Mouse (Mus musculus) forebrain, embryonic 16.5 days (tissue): Measurements from ENCODE around the gene Ptgs2. TPM values are rescaled to one million over a fixed set of nuclear protein-coding genes. Genes with fewer than 3 reads are reported as not detected.

Experiments used
- ATAC-seq: fragments of 200-750 bp; cut with Nextera tagmentation; 2 replicates; pipeline ENCODE4 v1.8.0; 2017; ENCODE audit warnings: mild to moderate bottlenecking, moderate library complexity
- H3K27ac ChIP-seq: fragments of 300-500 bp; sonication (generic); 2 replicates; pipeline ENCODE4 v1.5.1; 2014; ENCODE audit warnings: low read length, control low read depth
- H3K27me3 ChIP-seq: fragments of 300-500 bp; sonication (generic); replicated peaks from 2 replicates; pipeline ENCODE4 v1.6.1; 2014; ENCODE audit warnings: low read length; ENCODE audit not compliant: control insufficient read depth, insufficient read depth
- H3K36me3 ChIP-seq: fragments of 300-500 bp; sonication (generic); 2 replicates; pipeline ENCODE4 v1.6.1; 2014; ENCODE audit not compliant: control insufficient read depth, insufficient read depth
- H3K4me1 ChIP-seq: fragments of 300-500 bp; sonication (generic); replicated peaks from 2 replicates; pipeline ENCODE4 v1.6.1; 2014; ENCODE audit warnings: low read length; ENCODE audit not compliant: control insufficient read depth, insufficient read depth
- H3K4me2 ChIP-seq: fragments of 300-500 bp; sonication (generic); 2 replicates; pipeline ENCODE4 v1.6.1; 2014; ENCODE audit warnings: mild to moderate bottlenecking, low read length, control low read depth
- H3K4me3 ChIP-seq: fragments of 300-500 bp; sonication (generic); replicated peaks from 2 replicates; pipeline ENCODE4 v1.5.1; 2014; ENCODE audit warnings: mild to moderate bottlenecking, low read length, control low read depth
- H3K9ac ChIP-seq: fragments of 300-500 bp; sonication (generic); replicated peaks from 2 replicates; pipeline ENCODE4 v1.6.1; 2014; ENCODE audit warnings: low read depth, low read length, control low read depth
- H3K9me3 ChIP-seq: fragments of 300-500 bp; sonication (generic); 2 replicates; pipeline ENCODE4 v1.6.1; 2016; ENCODE audit warnings: low read length; ENCODE audit not compliant: control insufficient read depth
- WGBS: fragments of 180-500 bp; shearing (Covaris S2); extraction: QIAGEN DNeasy Blood & Tissue Kit; methylation state at CpG from one replicate; pipeline ENCODE4 v1.1.7; 2014; 5-methylcytosine and 5-hydroxymethylcytosine counted together
- polyA plus RNA-seq: library from polyadenylated mRNA; unstranded; fragments of >200 nt; fragmentation: Nextera tagmentation; extraction: Ambion mirVana; gene quantifications from 2 replicates; pipeline ENCODE4 v1.2.1, GENCODE M21; 2015

Gene Ptgs2
- not detected in 2 replicates for polyA plus RNA-seq

DNA sequence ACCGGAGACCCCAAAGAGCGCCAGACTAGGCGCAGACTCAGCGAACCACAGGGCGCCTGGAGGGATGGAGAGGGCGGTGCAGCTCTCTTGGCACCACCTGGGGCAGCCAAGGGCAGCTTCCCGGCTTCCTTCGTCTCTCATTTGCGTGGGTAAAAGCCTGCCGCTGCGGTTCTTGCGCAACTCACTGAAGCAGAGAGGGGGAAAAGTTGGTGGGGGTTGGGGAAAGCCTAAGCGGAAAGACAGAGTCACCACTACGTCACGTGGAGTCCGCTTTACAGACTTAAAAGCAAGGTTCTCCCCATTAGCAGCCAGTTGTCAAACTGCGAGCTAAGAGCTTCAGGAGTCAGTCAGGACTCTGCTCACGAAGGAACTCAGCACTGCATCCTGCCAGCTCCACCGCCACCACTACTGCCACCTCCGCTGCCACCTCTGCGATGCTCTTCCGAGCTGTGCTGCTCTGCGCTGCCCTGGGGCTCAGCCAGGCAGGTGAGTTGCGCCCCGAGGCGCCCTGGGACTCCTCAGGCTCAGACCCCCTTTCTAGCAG is at the start of gene Ptgs2:
Ptgs2 (plus strand) TSS at position 242 of the 544 bp plus-strand sequence.
- Histone ChIP-seq H3K4me2 (peak within 1 kb of the TSS; percentile 96), H3K36me3 (no peaks in the 10 kb centered on the region), H3K27me3 (no peaks in the 10 kb centered on the region), H3K27ac (no peak within 1 kb of the TSS), H3K9ac (peak within 1 kb of the TSS; percentile 54), H3K4me1 (peaks cover 10% of the 10 kb centered on the region), H3K9me3 (no peaks in the 10 kb centered on the region), H3K4me3 (peak within 1 kb of the TSS; percentile 50)
- WGBS = 0% methylated on average over 26 of the region's 26 CpGs
- peak; percentile 92 for ATAC-seq

DNA sequence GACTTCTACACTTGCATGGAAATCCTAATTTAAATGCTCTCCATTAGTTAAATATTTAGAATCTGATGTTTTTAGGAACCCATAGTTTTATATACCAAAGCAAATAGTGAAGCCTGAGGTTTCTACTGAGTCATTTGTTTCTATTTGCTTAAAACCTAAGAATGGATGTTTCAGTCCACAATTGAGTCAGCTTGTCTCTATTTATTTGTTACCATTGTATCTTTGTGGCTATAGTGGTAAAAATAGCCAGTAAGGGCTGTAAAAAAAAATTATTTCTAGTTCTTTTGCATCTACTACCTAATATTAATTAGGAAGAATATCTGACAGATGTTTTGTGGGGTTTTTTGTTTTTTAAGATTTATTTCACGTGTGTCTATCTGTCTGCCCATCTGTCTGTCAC is 49.6 kb upstream of the Ptgs2 start:
- H3K27me3 ChIP-seq = no peaks in the 10 kb centered on the region
- no peak overlapping the region for H3K4me3 ChIP-seq
- H3K27ac ChIP-seq = no peak overlapping the region
- WGBS = 92% methylated on average over 1 of the region's 1 CpGs
- no peak overlapping the region for H3K4me2 ChIP-seq
- no peaks in the 10 kb centered on the region for H3K4me1 ChIP-seq
- H3K9me3 ChIP-seq = no peaks in the 10 kb centered on the region
- no peak for ATAC-seq
- H3K9ac ChIP-seq = no peak overlapping the region
- no peaks in the 10 kb centered on the region for H3K36me3 ChIP-seq

DNA sequence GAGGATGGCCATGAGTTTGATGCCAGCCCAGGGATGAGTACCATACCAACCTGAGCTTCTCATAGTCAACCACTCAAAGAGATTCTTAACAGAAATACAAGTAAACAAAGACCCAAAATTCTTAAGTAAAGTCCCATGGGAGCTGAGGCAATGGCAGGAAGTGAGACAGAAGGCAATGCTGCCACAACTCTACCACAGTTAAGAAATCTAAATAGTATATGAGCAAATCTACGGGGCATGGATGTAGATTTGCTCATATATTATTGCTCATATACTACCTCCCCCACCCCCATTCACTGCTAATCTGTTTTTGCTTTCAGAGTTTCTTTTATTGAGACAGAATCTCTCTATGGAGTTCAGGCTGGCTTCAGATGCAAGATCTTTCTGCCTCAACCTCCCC is 34.1 kb upstream of the Ptgs2 start:
- ATAC-seq = no peak
- Histone ChIP-seq H3K4me2 (no peak overlapping the region), H3K9ac (no peak overlapping the region), H3K36me3 (no peaks in the 10 kb centered on the region), H3K9me3 (no peaks in the 10 kb centered on the region), H3K4me3 (no peak overlapping the region), H3K27ac (no peak overlapping the region), H3K27me3 (no peaks in the 10 kb centered on the region), H3K4me1 (no peaks in the 10 kb centered on the region)
- WGBS = 96% methylated on average over 1 of the region's 1 CpGs

DNA sequence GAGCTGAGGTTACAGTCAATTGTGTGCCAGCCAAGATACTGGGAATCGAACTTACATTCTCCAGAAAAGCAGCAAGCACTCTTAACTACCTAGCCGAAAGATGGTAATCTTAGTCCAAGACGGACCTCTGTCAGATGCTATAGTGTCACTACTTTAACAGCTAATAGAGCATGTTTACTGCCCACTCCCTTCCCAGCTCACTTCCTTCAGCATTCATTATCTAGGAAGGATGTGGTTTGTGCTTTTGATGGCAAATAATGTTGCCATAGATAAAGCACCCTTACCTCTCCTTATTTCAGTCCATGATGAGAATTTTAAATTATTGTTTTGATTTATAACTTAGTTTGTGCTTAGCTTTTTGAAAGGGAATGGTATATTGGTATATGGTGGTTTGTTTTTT is 27.0 kb upstream of the Ptgs2 start:
- H3K36me3 ChIP-seq = no peaks in the 10 kb centered on the region
- no peaks in the 10 kb centered on the region for H3K9me3 ChIP-seq
- no peak overlapping the region for H3K4me3 ChIP-seq
- H3K9ac ChIP-seq = no peak overlapping the region
- 87% methylated on average over 3 of the region's 3 CpGs for WGBS
- H3K4me2 ChIP-seq = no peak overlapping the region
- ATAC-seq = no peak
- no peak overlapping the region for H3K27ac ChIP-seq
- no peaks in the 10 kb centered on the region for H3K27me3 ChIP-seq
- no peaks in the 10 kb centered on the region for H3K4me1 ChIP-seq

DNA sequence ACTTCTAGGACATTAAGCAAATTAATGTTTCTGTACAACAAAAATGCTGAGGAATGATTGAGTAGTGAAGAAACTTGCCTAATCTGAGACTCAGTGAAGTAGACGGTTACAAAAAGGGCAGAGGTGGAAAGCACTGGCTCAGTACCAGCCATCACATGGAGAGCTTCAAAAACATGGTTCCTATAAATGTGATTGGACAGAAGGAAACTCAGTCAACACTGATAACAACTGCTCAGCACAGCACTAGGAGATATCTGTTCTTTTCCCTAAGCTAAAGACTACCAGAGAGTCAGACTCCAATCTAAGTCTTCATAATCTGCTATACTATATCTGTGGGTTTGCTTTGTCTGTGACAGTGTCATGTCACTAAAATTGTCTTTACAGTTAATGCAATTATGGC is 25.2 kb upstream of the Ptgs2 start:
- Histone ChIP-seq H3K4me3 (no peak overlapping the region), H3K9ac (no peak overlapping the region), H3K36me3 (no peaks in the 10 kb centered on the region), H3K27ac (no peak overlapping the region), H3K9me3 (no peaks in the 10 kb centered on the region), H3K4me1 (no peaks in the 10 kb centered on the region), H3K27me3 (no peaks in the 10 kb centered on the region), H3K4me2 (no peak overlapping the region)
- 82% methylated on average over 1 of the region's 1 CpGs for WGBS
- ATAC-seq = no peak

DNA sequence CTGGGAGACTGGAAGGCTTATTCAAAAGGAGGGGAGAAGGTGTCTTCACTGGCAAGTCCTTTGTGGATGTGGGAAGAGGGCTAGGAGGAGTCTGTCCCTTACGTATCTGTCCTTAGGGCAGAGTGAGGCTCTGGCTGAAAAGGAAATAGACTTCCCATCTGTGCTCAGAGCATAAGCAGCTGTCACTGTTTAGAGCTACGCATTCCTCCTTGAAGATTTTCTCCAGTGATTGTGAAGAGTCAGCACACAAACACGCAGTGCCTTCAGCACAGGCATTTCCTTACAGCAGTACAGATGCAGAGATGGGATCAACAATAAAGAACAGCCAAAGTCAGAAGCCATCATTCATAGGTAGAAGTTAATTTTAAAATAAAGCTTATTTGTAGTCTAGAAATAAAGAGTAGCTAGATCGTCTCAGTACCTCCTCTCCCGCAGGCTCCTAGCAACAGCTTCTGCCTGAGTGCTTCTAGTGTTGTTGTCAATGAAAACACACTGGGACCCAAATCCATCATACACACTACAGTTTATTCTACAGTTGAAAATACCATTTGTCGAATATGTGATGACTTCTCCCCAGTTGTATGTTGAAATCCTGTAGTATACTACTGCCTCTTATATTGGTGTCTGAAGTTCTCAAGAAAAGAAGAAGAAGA is 10.7 kb upstream of the Ptgs2 start:
- 77% methylated on average over 6 of the region's 6 CpGs for WGBS
- Histone ChIP-seq H3K27me3 (no peaks in the 10 kb centered on the region), H3K36me3 (no peaks in the 10 kb centered on the region), H3K9me3 (no peaks in the 10 kb centered on the region), H3K4me2 (no peak overlapping the region), H3K9ac (no peak overlapping the region), H3K4me1 (no peaks in the 10 kb centered on the region), H3K27ac (no peak overlapping the region), H3K4me3 (no peak overlapping the region)
- ATAC-seq = no peak

DNA sequence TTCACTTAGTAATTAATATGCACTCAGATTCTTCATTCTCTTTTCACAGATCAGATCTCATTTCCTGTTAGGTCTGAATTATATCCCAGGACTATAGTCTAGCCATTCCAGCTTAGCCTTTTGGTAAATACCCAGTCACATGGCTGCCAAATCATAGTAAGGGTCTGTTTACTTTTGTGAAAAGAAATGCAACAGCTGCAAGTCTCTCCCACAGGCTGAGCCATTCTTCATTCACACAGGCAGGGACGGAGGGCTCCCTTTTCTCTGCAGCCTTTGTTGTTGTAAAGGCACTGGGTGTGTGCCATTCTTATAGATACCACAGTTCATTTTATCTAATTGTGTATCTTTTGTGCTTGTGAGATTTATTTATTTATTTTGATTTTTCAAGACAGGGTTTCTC is 9.6 kb upstream of the Ptgs2 start:
- H3K27ac ChIP-seq = no peak overlapping the region
- no peaks in the 10 kb centered on the region for H3K4me1 ChIP-seq
- no peak for ATAC-seq
- 6% methylated on average over 1 of the region's 1 CpGs for WGBS
- no peak overlapping the region for H3K9ac ChIP-seq
- H3K4me2 ChIP-seq = no peak overlapping the region
- H3K27me3 ChIP-seq = no peaks in the 10 kb centered on the region
- H3K9me3 ChIP-seq = no peaks in the 10 kb centered on the region
- no peak overlapping the region for H3K4me3 ChIP-seq
- H3K36me3 ChIP-seq = no peaks in the 10 kb centered on the region

DNA sequence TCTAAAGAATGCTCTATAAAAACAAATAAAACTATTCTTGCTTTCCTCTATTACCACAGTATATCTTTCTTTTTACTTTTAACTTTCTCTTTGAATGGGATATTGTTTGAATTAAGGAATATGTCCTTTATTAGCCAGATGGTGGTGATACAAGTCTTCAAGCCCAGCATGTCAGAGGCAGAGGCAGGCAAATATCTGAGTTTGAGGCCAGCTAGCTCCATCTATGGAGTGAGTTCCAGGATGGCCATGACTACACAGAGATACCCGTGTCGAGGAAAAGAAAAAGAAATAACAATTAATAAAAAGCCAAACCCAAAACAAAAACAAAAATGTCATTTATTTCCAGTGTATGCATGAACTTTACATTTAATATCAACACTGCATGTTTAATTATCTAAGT is 2.8 kb upstream of the Ptgs2 start:
- WGBS = 88% methylated on average over 2 of the region's 2 CpGs

DNA sequence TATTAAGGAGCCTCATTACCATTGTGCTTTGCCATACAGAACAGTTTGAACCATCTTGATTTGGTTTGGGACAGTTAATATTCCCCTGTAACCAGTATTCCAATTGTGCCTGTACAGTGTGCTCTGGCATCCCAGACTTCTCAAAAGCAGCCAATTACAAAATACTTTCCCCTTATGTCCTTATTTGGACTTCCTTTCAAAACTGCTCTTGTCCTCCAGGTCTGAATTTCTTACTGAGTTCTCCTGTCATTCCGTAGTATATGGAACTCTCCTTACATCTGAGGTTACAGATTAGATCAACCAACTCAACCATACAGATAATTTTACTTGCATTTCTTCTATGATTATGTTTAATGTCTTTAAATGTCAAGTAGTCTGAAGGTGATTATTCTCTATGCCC is 2.1 kb upstream of the Ptgs2 start:
- no peak for ATAC-seq
- 47% methylated on average over 1 of the region's 1 CpGs for WGBS
- Histone ChIP-seq H3K4me3 (no peak overlapping the region), H3K27me3 (no peaks in the 10 kb centered on the region), H3K4me2 (no peak overlapping the region), H3K9me3 (no peaks in the 10 kb centered on the region), H3K27ac (no peak overlapping the region), H3K4me1 (peaks cover 10% of the 10 kb centered on the region), H3K9ac (no peak overlapping the region), H3K36me3 (no peaks in the 10 kb centered on the region)

More for the DNA sequence above, 2.8 kb upstream of the Ptgs2 start:
- H3K9ac ChIP-seq = no peak overlapping the region
- H3K36me3 ChIP-seq = no peaks in the 10 kb centered on the region
- H3K9me3 ChIP-seq = no peaks in the 10 kb centered on the region
- H3K4me1 ChIP-seq = peaks cover 10% of the 10 kb centered on the region
- no peaks in the 10 kb centered on the region for H3K27me3 ChIP-seq
- no peak overlapping the region for H3K27ac ChIP-seq
- no peak for ATAC-seq
- H3K4me3 ChIP-seq = no peak overlapping the region
- no peak overlapping the region for H3K4me2 ChIP-seq
